Mouse (Mus musculus): ENCODE data around the gene Hes3. TPM values are rescaled to one million over a fixed set of nuclear protein-coding genes. Genes with fewer than 3 reads are reported as not detected.

The Hes3 gene
- polyA plus RNA-seq, 1 experiment from 2014 or later = 12.6 TPM

DNA sequence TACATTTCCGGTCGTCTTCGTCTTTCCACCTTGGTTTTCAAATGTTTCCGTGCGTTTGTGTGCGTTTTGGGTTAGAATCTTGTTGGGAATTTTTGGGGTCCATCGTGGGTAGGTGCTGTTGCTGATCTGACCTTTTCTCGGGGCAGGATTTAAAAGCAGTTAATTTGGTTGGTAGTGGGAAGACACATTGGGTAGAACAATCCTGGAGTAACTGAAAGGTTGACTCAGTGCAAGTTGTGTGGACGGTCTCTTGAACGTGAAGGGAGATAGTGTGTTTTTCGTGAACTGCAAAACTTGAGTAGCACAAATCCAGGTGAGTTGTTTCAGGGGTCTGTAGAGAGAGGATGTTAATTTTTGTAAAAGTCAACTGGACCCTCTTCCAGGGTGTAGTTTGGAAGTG is 35.1 kb upstream of the Hes3 start:
- ATAC-seq (ENCODE audit: low FRiP score) (no peak), DNase-seq (ENCODE audit: low spot score, missing footprints) (no peak)
- Histone ChIP-seq H3K4me1 (ENCODE audit: control insufficient read depth, insufficient read depth, low read length) (peaks cover 13% of the 10 kb centered on the region), H3K9me3 (ENCODE audit: control insufficient read depth, low read length) (no peaks in the 10 kb centered on the region), H3K36me3 (ENCODE audit: control insufficient read depth, insufficient read depth, low read length) (peaks cover 17% of the 10 kb centered on the region), H3K9ac (ENCODE audit: low read length) (peak overlapping the region; percentile 95), H3K27me3 (ENCODE audit: control insufficient read depth, insufficient read depth, low read length) (no peaks in the 10 kb centered on the region), H3K27ac (ENCODE audit: low read depth, low read length) (no peak overlapping the region), H3K4me3 (ENCODE audit: low read depth, low read length) (peak overlapping the region; percentile 99), H3K4me2 (peak overlapping the region; percentile 82)
- WGBS = 2% methylated on average over 11 of the region's 11 CpGs

DNA sequence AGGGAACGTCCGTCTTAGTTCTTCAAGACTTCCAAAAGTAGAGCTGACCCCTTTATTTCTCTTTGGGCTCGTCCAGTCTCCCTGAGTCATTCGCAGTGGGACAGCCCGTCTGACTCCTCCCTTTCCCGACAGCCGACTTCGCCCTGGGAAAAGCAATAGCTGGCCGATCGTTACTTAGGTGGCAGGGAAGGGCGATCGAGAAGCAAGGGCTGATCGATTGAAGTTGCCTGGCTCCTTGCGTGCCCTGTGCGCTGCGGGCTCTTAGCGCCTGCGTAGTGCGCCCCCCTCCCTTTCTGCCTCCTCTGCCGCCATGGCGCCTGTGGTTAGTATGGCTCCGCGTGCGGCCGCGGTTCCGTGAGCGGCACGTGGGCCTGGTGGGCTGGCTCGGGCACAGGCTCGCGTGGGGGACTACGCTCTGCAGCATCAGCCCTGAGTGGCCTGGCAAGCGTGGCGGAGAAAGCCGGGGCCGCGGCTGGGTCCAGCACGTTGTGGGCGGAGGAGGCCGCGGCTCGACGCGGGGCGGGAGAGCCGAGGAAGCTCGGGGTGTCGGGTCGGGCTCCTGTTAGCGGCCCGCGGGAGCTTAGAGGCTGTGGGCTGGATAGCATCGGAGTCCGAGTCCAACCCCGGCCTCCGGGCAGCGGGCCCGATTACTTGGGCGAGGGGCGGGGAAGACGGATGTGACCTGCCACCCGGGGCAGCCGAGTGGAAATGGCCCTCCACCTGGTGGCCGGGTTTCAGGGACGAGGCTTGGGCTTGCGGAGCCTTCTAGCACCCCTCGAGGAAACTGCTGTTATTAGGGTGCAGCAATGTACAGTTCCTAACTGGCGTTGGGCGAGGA is 34.3 kb upstream of the Hes3 start, which contains the start of gene Rpl22:
Gene Rpl22, plus strand, starts transcription at position 169 of the 838 bp plus-strand sequence.
- DNase-seq (ENCODE audit: low spot score, missing footprints) (peak; percentile 99), ATAC-seq (ENCODE audit: low FRiP score) (peak; percentile 96)
- Histone ChIP-seq H3K27ac (ENCODE audit: low read depth, low read length) (no peak within 1 kb of the TSS), H3K4me3 (ENCODE audit: low read depth, low read length) (peak within 1 kb of the TSS; percentile 99), H3K27me3 (ENCODE audit: control insufficient read depth, insufficient read depth, low read length) (no peaks in the 10 kb centered on the region), H3K36me3 (ENCODE audit: control insufficient read depth, insufficient read depth, low read length) (peaks cover 14% of the 10 kb centered on the region), H3K9me3 (ENCODE audit: control insufficient read depth, low read length) (no peaks in the 10 kb centered on the region), H3K9ac (ENCODE audit: low read length) (peak within 1 kb of the TSS; percentile 95), H3K4me1 (ENCODE audit: control insufficient read depth, insufficient read depth, low read length) (peaks cover 13% of the 10 kb centered on the region), H3K4me2 (peak within 1 kb of the TSS; percentile 82)
- whole genome bisulfite sequencing = under 1% methylated on average over 69 of the region's 70 CpGs

DNA sequence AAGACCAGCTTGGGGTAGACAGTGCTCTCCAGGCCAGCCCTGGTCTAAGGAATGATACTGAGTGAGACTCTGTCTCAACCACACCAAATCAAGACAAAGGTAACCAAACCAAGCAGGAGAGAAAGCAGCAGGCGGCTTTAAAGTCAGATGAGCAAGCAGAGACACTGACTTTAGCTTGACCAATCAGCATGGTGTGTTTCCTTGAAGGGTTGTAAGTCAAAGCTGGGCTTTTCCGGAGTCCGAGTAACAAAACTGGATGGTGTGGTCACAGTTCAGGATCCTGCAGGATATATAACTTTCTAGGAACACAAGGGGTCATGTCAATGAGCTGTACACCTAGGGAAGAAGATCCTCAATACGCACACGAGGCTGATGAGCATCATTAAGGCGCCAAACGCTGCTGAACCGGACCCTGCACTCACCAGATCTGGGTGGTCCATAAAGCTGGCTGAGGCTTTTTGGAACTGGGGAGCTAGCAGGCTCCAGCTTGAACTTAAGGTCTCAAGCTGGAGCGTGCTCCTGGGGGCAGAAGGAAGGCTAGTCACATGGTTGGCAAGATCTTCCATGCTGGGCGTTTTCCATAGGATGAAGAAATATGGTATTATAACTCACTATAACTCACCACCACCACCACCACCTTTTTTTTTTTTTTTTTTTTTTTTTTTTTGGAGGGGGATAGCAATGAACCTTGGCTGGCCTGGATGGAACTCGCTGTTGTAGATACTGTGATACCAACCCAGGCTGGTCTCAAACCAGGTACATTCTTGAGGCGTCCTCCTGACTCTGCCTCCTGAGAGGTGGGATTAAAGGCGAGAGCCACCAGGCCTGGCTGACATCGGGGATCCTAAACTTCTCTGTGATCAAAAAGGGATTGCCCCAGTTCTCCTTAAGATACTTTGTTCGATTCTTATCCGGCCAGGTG is 33.4 kb upstream of the Hes3 start:
- Histone ChIP-seq H3K9ac (ENCODE audit: low read length) (no peak overlapping the region), H3K27me3 (ENCODE audit: control insufficient read depth, insufficient read depth, low read length) (no peaks in the 10 kb centered on the region), H3K4me2 (peak overlapping the region; percentile 6; the same call in 1 of the 2 replicates), H3K27ac (ENCODE audit: low read depth, low read length) (no peak overlapping the region), H3K4me3 (ENCODE audit: low read depth, low read length) (peak overlapping the region; percentile 99), H3K4me1 (ENCODE audit: control insufficient read depth, insufficient read depth, low read length) (peaks cover 13% of the 10 kb centered on the region), H3K36me3 (ENCODE audit: control insufficient read depth, insufficient read depth, low read length) (peaks cover 9% of the 10 kb centered on the region), H3K9me3 (ENCODE audit: control insufficient read depth, low read length) (no peaks in the 10 kb centered on the region)
- 53% methylated on average over 16 of the region's 16 CpGs for whole genome bisulfite sequencing
- peak; percentile 22; the same call in 1 of the 2 replicates for ATAC-seq (ENCODE audit: low FRiP score)
- no peak for DNase-seq (ENCODE audit: low spot score, missing footprints)

DNA sequence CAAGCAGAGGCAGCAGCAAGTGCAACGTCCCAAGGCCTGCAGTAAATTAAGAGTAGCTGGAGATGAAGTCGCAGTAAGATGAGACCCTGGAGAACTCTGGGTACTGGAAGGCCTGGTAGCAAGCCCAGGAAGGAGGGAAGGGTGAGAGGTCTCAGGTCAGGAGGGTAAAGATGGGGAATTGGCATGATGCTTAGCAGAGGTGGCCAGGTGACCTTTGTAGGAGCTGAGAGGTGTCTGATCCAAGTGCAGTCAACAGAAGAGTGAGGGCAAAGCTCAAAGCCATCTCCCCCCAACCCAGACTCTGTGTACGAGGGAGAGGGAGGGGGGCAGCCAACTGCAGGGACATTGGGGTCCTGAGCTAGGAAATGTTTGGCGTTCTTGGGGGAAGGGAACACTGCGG is 30.0 kb upstream of the Hes3 start:
- Histone ChIP-seq H3K9ac (ENCODE audit: low read length) (no peak overlapping the region), H3K27ac (ENCODE audit: low read depth, low read length) (no peak overlapping the region), H3K36me3 (ENCODE audit: control insufficient read depth, insufficient read depth, low read length) (no peaks in the 10 kb centered on the region), H3K9me3 (ENCODE audit: control insufficient read depth, low read length) (no peaks in the 10 kb centered on the region), H3K4me1 (ENCODE audit: control insufficient read depth, insufficient read depth, low read length) (peaks cover 1% of the 10 kb centered on the region), H3K4me2 (no peak overlapping the region), H3K4me3 (ENCODE audit: low read depth, low read length) (no peak overlapping the region), H3K27me3 (ENCODE audit: control insufficient read depth, insufficient read depth, low read length) (peaks cover 20% of the 10 kb centered on the region)
- ATAC-seq (ENCODE audit: low FRiP score) (no peak), DNase-seq (ENCODE audit: low spot score, missing footprints) (no peak)
- 63% methylated on average over 5 of the region's 5 CpGs for WGBS

DNA sequence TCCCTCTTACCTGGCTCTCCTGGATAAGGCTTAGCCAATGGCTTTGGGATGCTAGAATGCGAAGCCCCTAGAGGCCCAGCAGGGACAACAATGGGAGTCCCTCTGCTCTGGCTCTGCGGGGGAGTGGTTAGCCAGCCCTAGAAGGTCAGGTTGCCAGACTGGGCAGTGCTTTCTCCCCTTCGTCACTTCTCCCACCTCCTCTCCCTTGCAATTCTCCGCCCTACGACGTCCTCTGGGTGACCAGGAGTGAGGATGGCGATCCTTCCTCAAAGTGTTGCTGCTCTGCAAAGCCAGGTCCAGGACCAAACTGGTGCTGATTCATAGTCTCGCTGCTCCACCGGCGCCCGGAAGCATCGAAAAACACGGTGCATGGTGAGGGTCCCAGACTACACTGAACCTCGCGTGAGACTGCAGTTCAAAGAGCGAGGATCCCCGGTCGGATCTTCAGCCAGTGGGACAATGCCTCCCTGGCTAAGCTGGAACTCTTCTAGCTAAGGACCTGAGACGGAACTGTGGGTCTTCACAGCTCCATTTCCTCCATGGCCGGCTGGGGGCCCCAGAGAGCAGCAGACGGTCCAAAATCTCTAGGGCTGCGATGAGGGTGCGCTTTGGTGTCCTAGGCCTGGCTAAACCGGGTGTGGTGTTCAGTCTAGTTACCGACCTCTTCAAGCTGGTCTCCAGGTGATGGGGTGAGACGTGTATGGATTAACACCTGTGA is 27.2 kb upstream of the Hes3 start, which contains the start of gene Rnf207:
Gene Rnf207, minus strand, starts transcription at position 477 of the 718 bp plus-strand sequence.
- Histone ChIP-seq H3K9ac (ENCODE audit: low read length) (peak within 1 kb of the TSS; percentile 2; the same call in 1 of the 2 replicates), H3K4me1 (ENCODE audit: control insufficient read depth, insufficient read depth, low read length) (peaks cover 4% of the 10 kb centered on the region; the same call in 1 of the 2 replicates), H3K27ac (ENCODE audit: low read depth, low read length) (no peak within 1 kb of the TSS), H3K4me2 (peak within 1 kb of the TSS; percentile 30), H3K9me3 (ENCODE audit: control insufficient read depth, low read length) (no peaks in the 10 kb centered on the region), H3K36me3 (ENCODE audit: control insufficient read depth, insufficient read depth, low read length) (no peaks in the 10 kb centered on the region), H3K4me3 (ENCODE audit: low read depth, low read length) (peak within 1 kb of the TSS; percentile 0; the same call in 1 of the 2 replicates), H3K27me3 (ENCODE audit: control insufficient read depth, insufficient read depth, low read length) (peaks cover 48% of the 10 kb centered on the region)
- WGBS = 2% methylated on average over 26 of the region's 26 CpGs
- peak; percentile 93 for DNase-seq (ENCODE audit: low spot score, missing footprints)
- no peak for ATAC-seq (ENCODE audit: low FRiP score)

DNA sequence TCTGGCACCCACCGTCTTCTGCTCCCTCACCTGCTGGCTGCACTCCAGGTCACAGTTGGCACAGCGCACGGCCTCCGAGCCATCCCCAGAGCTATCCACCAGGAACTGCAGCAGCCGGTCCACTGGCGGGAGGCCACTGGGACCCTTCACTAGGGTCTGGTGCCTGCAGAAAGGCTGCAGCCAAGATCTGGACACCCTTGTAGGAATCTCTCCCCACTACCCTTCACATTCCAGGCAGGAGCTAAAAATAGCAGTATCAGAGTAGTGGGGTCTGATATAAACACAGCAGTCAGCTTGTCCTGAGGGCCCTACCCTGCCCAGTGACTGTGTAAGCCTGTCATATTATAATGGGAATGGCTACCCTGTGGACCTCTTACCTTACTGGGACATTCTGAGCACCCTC is 26.2 kb upstream of the Hes3 start:
- Histone ChIP-seq H3K36me3 (ENCODE audit: control insufficient read depth, insufficient read depth, low read length) (no peaks in the 10 kb centered on the region), H3K9me3 (ENCODE audit: control insufficient read depth, low read length) (no peaks in the 10 kb centered on the region), H3K4me2 (no peak overlapping the region), H3K4me3 (ENCODE audit: low read depth, low read length) (no peak overlapping the region), H3K4me1 (ENCODE audit: control insufficient read depth, insufficient read depth, low read length) (peaks cover 11% of the 10 kb centered on the region), H3K9ac (ENCODE audit: low read length) (no peak overlapping the region), H3K27ac (ENCODE audit: low read depth, low read length) (no peak overlapping the region), H3K27me3 (ENCODE audit: control insufficient read depth, insufficient read depth, low read length) (peaks cover 59% of the 10 kb centered on the region)
- DNase-seq (ENCODE audit: low spot score, missing footprints) (no peak), ATAC-seq (ENCODE audit: low FRiP score) (no peak)
- 89% methylated on average over 6 of the region's 6 CpGs for WGBS

DNA sequence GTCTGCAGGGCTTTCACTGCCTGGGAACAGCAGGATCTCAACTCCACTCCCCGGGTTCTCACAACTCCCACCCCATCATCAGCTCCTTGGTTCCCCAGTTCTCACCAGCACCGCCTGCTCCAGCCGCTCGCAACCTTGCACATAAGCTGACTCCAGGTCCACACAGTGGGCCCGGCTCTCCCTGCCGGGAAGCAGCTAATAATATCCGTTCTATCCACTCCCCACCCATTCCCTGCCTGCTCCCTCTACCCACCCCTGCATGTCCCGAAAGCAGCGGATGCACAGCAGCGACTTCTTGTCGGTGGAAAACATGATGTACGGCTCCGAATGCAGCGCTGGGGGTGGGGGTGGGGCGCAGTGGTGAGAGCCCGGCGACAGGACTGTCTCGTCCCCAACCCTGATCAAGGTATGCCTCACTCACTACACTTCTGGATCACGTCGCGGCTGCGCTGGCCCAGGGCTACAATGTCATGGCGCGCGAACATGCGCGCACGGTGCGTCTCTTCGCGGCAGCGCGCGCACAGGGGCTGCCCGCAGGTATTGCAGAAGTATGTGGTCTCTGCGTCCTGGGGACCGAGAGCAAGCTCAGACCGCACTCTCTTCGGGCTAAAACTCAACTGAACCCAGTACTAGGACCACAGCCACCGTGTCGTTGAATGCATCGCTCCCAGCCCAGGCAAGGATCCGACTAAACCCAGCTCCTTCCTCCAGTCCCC is 24.2 kb upstream of the Hes3 start:
- Histone ChIP-seq H3K4me1 (ENCODE audit: control insufficient read depth, insufficient read depth, low read length) (peaks cover 11% of the 10 kb centered on the region), H3K27me3 (ENCODE audit: control insufficient read depth, insufficient read depth, low read length) (peaks cover 78% of the 10 kb centered on the region), H3K9ac (ENCODE audit: low read length) (no peak overlapping the region), H3K27ac (ENCODE audit: low read depth, low read length) (no peak overlapping the region), H3K4me3 (ENCODE audit: low read depth, low read length) (peak overlapping the region; percentile 17), H3K4me2 (peak overlapping the region; percentile 18), H3K36me3 (ENCODE audit: control insufficient read depth, insufficient read depth, low read length) (no peaks in the 10 kb centered on the region), H3K9me3 (ENCODE audit: control insufficient read depth, low read length) (no peaks in the 10 kb centered on the region)
- DNase-seq (ENCODE audit: low spot score, missing footprints) (peak; percentile 92), ATAC-seq (ENCODE audit: low FRiP score) (no peak)
- whole genome bisulfite sequencing = under 1% methylated on average over 43 of the region's 43 CpGs

DNA sequence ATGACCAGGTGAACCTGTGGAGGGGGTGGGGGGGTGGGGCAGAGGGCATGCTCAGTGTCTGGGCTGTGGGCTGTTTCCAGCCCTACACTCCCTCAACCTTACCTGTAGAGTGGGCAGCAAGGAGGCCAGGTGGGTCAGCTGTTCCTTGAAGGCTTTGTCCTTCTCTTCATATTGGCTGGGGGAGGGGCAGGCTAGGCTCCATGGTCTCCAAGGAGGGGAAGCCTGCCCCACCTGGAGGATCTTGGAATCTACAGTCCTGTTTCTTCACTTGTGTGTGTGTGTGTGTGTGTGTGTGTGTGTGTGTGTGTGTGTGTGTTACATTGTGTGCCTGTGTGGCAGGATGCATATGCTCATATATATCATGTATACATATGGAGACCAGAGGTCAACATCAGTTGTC is 22.5 kb upstream of the Hes3 start:
- ATAC-seq (ENCODE audit: low FRiP score) = no peak
- Histone ChIP-seq H3K9ac (ENCODE audit: low read length) (no peak overlapping the region), H3K36me3 (ENCODE audit: control insufficient read depth, insufficient read depth, low read length) (no peaks in the 10 kb centered on the region), H3K4me3 (ENCODE audit: low read depth, low read length) (no peak overlapping the region), H3K4me2 (no peak overlapping the region), H3K27me3 (ENCODE audit: control insufficient read depth, insufficient read depth, low read length) (peaks cover 79% of the 10 kb centered on the region), H3K4me1 (ENCODE audit: control insufficient read depth, insufficient read depth, low read length) (peaks cover 11% of the 10 kb centered on the region), H3K27ac (ENCODE audit: low read depth, low read length) (no peak overlapping the region), H3K9me3 (ENCODE audit: control insufficient read depth, low read length) (no peaks in the 10 kb centered on the region)
- DNase-seq (ENCODE audit: low spot score, missing footprints) = no peak
